Mouse (Mus musculus): ENCODE data around the gene Dock4. TPM values are rescaled to one million over a fixed set of nuclear protein-coding genes. Genes with fewer than 3 reads are reported as not detected.

Dock4 gene
- total RNA-seq, 2 experiments from 2014 or later = 86.1 to 86.3 TPM

DNA sequence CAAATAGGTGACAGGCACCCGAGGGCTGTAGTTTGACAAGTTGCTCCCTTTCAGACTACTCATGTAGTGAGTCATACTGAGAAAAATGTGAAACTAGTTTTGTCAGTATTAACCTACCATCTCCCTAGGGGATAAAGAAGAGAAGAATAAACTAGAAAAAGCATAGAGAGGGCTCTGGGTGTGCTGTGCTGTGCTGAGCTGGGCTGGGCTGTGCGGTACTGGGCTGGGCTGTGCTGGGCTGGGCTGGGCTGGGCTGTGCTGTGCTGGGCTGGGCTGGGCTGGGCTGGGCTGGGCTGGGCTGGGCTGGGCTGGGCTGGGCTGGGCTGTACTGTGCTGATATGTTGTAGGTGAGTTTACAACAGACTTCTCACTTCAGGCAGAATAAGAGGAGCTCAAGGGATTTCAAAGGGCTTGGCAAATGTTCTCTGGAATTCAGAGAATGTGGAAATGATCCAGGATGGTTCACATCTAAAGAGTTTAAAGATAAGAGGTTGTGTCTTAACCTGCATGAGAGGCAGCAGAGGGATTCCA, 442.6 kb downstream of the Dock4 start:
- DNase-seq (ENCODE audit: low spot score in 2 of 2) = no peak
- intact Hi-C loops (cut with DNase I) = no loop called here

GRCm38 (mm10) chr12:40888829-40889228, 443.1 kb downstream of the Dock4 start:
- intact Hi-C loops (cut with DNase I) = no loop called here
- no peak for DNase-seq (ENCODE audit: low spot score in 2 of 2)

GRCm38 (mm10) chr12:40889534-40889933, 443.8 kb downstream of the Dock4 start:
- intact Hi-C loops (cut with DNase I) = no loop called here
- DNase-seq (ENCODE audit: low spot score in 2 of 2) = no peak

- intact Hi-C loops (cut with DNase I) = no loop called here
- DNase-seq (ENCODE audit: low spot score in 2 of 2) = no peak
Measured at GRCm38 (mm10) chr12:40891168-40891567, 445.4 kb downstream of the Dock4 start.

- intact Hi-C loops (cut with DNase I) = no loop called here
- no peak for DNase-seq (ENCODE audit: low spot score in 2 of 2)
Measured at GRCm38 (mm10) chr12:40893741-40894140, 448.0 kb downstream of the Dock4 start.

DNA sequence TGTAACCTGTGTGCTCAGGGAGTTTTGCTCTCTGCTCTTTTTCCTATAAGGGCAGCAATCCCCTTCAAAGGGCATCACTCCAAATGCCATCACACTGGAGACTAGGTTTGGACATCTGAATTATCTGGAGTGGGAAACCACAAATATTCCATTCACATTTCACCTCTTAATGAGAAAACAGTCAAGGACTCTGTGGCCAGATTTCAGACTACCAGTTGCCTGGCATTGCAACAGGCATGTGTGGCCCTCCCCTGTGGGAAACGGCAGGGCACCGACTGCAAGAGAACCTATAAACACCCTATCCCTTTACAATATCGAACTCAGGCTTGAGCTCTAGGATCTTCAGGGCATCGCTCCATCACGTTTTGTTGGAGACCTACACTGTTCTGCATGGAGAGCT, 448.9 kb downstream of the Dock4 start:
- no peak for DNase-seq (ENCODE audit: low spot score in 2 of 2)
- intact Hi-C loops (cut with DNase I) = no loop called here

Other genes with a start within 250 kb of the Dock4 start
- 1 to 10 TPM in 1 of 2 experiments, under 1 TPM in 1; 0.97 to 1.1 TPM for gene Lsmem1, start 246.5 kb upstream of the Dock4 start, total RNA-seq (2021)
- gene Ifrd1, start 197.4 kb upstream of the Dock4 start, total RNA-seq (2021) = 10 to 100 TPM; 85.0 to 91.1 TPM
- 10 to 100 TPM; 19.9 to 20.9 TPM for gene Zfp277, start 50 bp upstream of the Dock4 start, total RNA-seq (2021)

Data from left cerebral cortex, postnatal 14 days (tissue).